Mouse (Mus musculus) forebrain, embryonic 16.5 days (tissue): Measurements from ENCODE around the gene Sorcs1. TPM values are rescaled to one million over a fixed set of nuclear protein-coding genes. Genes with fewer than 3 reads are reported as not detected.

Experiments used
- ATAC-seq: fragments of 200-750 bp; cut with Nextera tagmentation; 2 replicates; pipeline ENCODE4 v1.8.0; 2017; ENCODE audit warnings: mild to moderate bottlenecking, moderate library complexity
- H3K27ac ChIP-seq: fragments of 300-500 bp; sonication (generic); 2 replicates; pipeline ENCODE4 v1.5.1; 2014; ENCODE audit warnings: low read length, control low read depth
- H3K27me3 ChIP-seq: fragments of 300-500 bp; sonication (generic); replicated peaks from 2 replicates; pipeline ENCODE4 v1.6.1; 2014; ENCODE audit warnings: low read length; ENCODE audit not compliant: control insufficient read depth, insufficient read depth
- H3K36me3 ChIP-seq: fragments of 300-500 bp; sonication (generic); 2 replicates; pipeline ENCODE4 v1.6.1; 2014; ENCODE audit not compliant: control insufficient read depth, insufficient read depth
- H3K4me1 ChIP-seq: fragments of 300-500 bp; sonication (generic); replicated peaks from 2 replicates; pipeline ENCODE4 v1.6.1; 2014; ENCODE audit warnings: low read length; ENCODE audit not compliant: control insufficient read depth, insufficient read depth
- H3K4me2 ChIP-seq: fragments of 300-500 bp; sonication (generic); 2 replicates; pipeline ENCODE4 v1.6.1; 2014; ENCODE audit warnings: mild to moderate bottlenecking, low read length, control low read depth
- H3K4me3 ChIP-seq: fragments of 300-500 bp; sonication (generic); replicated peaks from 2 replicates; pipeline ENCODE4 v1.5.1; 2014; ENCODE audit warnings: mild to moderate bottlenecking, low read length, control low read depth
- H3K9ac ChIP-seq: fragments of 300-500 bp; sonication (generic); replicated peaks from 2 replicates; pipeline ENCODE4 v1.6.1; 2014; ENCODE audit warnings: low read depth, low read length, control low read depth
- H3K9me3 ChIP-seq: fragments of 300-500 bp; sonication (generic); 2 replicates; pipeline ENCODE4 v1.6.1; 2016; ENCODE audit warnings: low read length; ENCODE audit not compliant: control insufficient read depth
- WGBS: fragments of 180-500 bp; shearing (Covaris S2); extraction: QIAGEN DNeasy Blood & Tissue Kit; methylation state at CpG from one replicate; pipeline ENCODE4 v1.1.7; 2014; 5-methylcytosine and 5-hydroxymethylcytosine counted together
- polyA plus RNA-seq: library from polyadenylated mRNA; unstranded; fragments of >200 nt; fragmentation: Nextera tagmentation; extraction: Ambion mirVana; gene quantifications from 2 replicates; pipeline ENCODE4 v1.2.1, GENCODE M21; 2015

The Sorcs1 gene
- polyA plus RNA-seq, 1 experiment from 2014 or later, result 10.5 TPM

GRCm38 (mm10) chr19:50643836-50644235 is 34.6 kb downstream of the Sorcs1 start:
- peaks cover 6% of the 10 kb centered on the region for H3K4me1 ChIP-seq
- no peaks in the 10 kb centered on the region for H3K9me3 ChIP-seq
- no peak overlapping the region for H3K4me2 ChIP-seq
- H3K4me3 ChIP-seq, result no peak overlapping the region
- H3K27ac ChIP-seq, result no peak overlapping the region
- no peaks in the 10 kb centered on the region for H3K36me3 ChIP-seq
- WGBS, result 58% methylated on average over 1 of the region's 1 CpGs
- no peak overlapping the region for H3K9ac ChIP-seq
- no peaks in the 10 kb centered on the region for H3K27me3 ChIP-seq
- no peak for ATAC-seq

- peaks cover 6% of the 10 kb centered on the region for H3K4me1 ChIP-seq
- H3K27me3 ChIP-seq, result no peaks in the 10 kb centered on the region
- no peak overlapping the region for H3K27ac ChIP-seq
- no peaks in the 10 kb centered on the region for H3K36me3 ChIP-seq
- ATAC-seq, result no peak
- H3K9ac ChIP-seq, result no peak overlapping the region
- no peak overlapping the region for H3K4me2 ChIP-seq
- no peaks in the 10 kb centered on the region for H3K9me3 ChIP-seq
- no peak overlapping the region for H3K4me3 ChIP-seq
- WGBS, result 38% methylated on average over 1 of the region's 1 CpGs
Measured at GRCm38 (mm10) chr19:50642121-50642520, 36.3 kb downstream of the Sorcs1 start.

- H3K27me3 ChIP-seq, result no peaks in the 10 kb centered on the region
- WGBS, result 49% methylated on average over 8 of the region's 8 CpGs
- H3K27ac ChIP-seq, result no peak overlapping the region
- no peak overlapping the region for H3K4me3 ChIP-seq
- no peaks in the 10 kb centered on the region for H3K36me3 ChIP-seq
- H3K4me1 ChIP-seq, result peaks cover 6% of the 10 kb centered on the region
- ATAC-seq, result peak; percentile 47; the same call in 1 of the 2 replicates
- H3K4me2 ChIP-seq, result no peak overlapping the region
- H3K9ac ChIP-seq, result 0 out of 2 replicates have a peak overlapping the region, but pooled peaks have one; percentile 17
- no peaks in the 10 kb centered on the region for H3K9me3 ChIP-seq
Measured at GRCm38 (mm10) chr19:50640251-50641032, 38.0 kb downstream of the Sorcs1 start.

GRCm38 (mm10) chr19:50638176-50638575 is 40.3 kb downstream of the Sorcs1 start:
- Histone ChIP-seq H3K9me3 (no peaks in the 10 kb centered on the region), H3K4me1 (peaks cover 6% of the 10 kb centered on the region), H3K27ac (no peak overlapping the region), H3K27me3 (no peaks in the 10 kb centered on the region), H3K9ac (no peak overlapping the region), H3K36me3 (no peaks in the 10 kb centered on the region), H3K4me3 (no peak overlapping the region), H3K4me2 (no peak overlapping the region)
- 69% methylated on average over 6 of the region's 6 CpGs for WGBS
- ATAC-seq, result no peak

GRCm38 (mm10) chr19:50614013-50614412 is 64.4 kb downstream of the Sorcs1 start:
- Histone ChIP-seq H3K4me1 (no peaks in the 10 kb centered on the region), H3K9ac (no peak overlapping the region), H3K4me3 (no peak overlapping the region), H3K36me3 (no peaks in the 10 kb centered on the region), H3K27ac (no peak overlapping the region), H3K9me3 (no peaks in the 10 kb centered on the region), H3K27me3 (no peaks in the 10 kb centered on the region), H3K4me2 (no peak overlapping the region)
- WGBS, result 52% methylated on average over 9 of the region's 9 CpGs
- ATAC-seq, result no peak

- H3K36me3 ChIP-seq, result no peaks in the 10 kb centered on the region
- no peak for ATAC-seq
- H3K9me3 ChIP-seq, result no peaks in the 10 kb centered on the region
- H3K27me3 ChIP-seq, result no peaks in the 10 kb centered on the region
- no peak overlapping the region for H3K4me2 ChIP-seq
- H3K27ac ChIP-seq, result no peak overlapping the region
- H3K4me3 ChIP-seq, result no peak overlapping the region
- 61% methylated on average over 3 of the region's 3 CpGs for WGBS
- no peaks in the 10 kb centered on the region for H3K4me1 ChIP-seq
- no peak overlapping the region for H3K9ac ChIP-seq
Measured at GRCm38 (mm10) chr19:50611619-50612018, 66.8 kb downstream of the Sorcs1 start.

- H3K9ac ChIP-seq, result no peak overlapping the region
- H3K36me3 ChIP-seq, result no peaks in the 10 kb centered on the region
- no peaks in the 10 kb centered on the region for H3K9me3 ChIP-seq
- no peak overlapping the region for H3K27ac ChIP-seq
- no peaks in the 10 kb centered on the region for H3K4me1 ChIP-seq
- H3K4me3 ChIP-seq, result no peak overlapping the region
- 59% methylated on average over 4 of the region's 4 CpGs for WGBS
- ATAC-seq, result no peak
- H3K27me3 ChIP-seq, result no peaks in the 10 kb centered on the region
- no peak overlapping the region for H3K4me2 ChIP-seq
Measured at GRCm38 (mm10) chr19:50603882-50604281, 74.6 kb downstream of the Sorcs1 start.

GRCm38 (mm10) chr19:50603380-50603779 is 75.1 kb downstream of the Sorcs1 start:
- H3K27me3 ChIP-seq, result no peaks in the 10 kb centered on the region
- no peak for ATAC-seq
- 85% methylated on average over 5 of the region's 5 CpGs for WGBS
- H3K9ac ChIP-seq, result no peak overlapping the region
- no peak overlapping the region for H3K4me2 ChIP-seq
- no peaks in the 10 kb centered on the region for H3K9me3 ChIP-seq
- no peaks in the 10 kb centered on the region for H3K36me3 ChIP-seq
- H3K27ac ChIP-seq, result no peak overlapping the region
- H3K4me1 ChIP-seq, result no peaks in the 10 kb centered on the region
- H3K4me3 ChIP-seq, result no peak overlapping the region

- ATAC-seq, result no peak
Measured at GRCm38 (mm10) chr19:50597300-50597699, 81.1 kb downstream of the Sorcs1 start.

More at GRCm38 (mm10) chr19:50597300-50597699, 81.1 kb downstream of the Sorcs1 start:
- no peak overlapping the region for H3K9ac ChIP-seq
- no peak overlapping the region for H3K4me3 ChIP-seq
- H3K27me3 ChIP-seq, result no peaks in the 10 kb centered on the region
- H3K9me3 ChIP-seq, result no peaks in the 10 kb centered on the region
- no peak overlapping the region for H3K4me2 ChIP-seq
- H3K4me1 ChIP-seq, result no peaks in the 10 kb centered on the region
- H3K36me3 ChIP-seq, result no peaks in the 10 kb centered on the region
- 83% methylated on average over 4 of the region's 4 CpGs for WGBS
- no peak overlapping the region for H3K27ac ChIP-seq
